Mouse (Mus musculus): Measurements from ENCODE around the gene A030003K21Rik.
"Not testable (repeated sequence)": the region's sequence is repeated elsewhere in the genome, so short reads cannot be mapped to it uniquely, and the experiment has no call there.

The A030003K21Rik gene

GRCm38 (mm10) chr1:82943295-82943694 is at the start of gene A030003K21Rik:
Gene A030003K21Rik (minus strand): TSS chr1:82943388.
- DNase-seq (ENCODE audit: low spot score in 2 of 2), result not testable (repeated sequence)

DNA sequence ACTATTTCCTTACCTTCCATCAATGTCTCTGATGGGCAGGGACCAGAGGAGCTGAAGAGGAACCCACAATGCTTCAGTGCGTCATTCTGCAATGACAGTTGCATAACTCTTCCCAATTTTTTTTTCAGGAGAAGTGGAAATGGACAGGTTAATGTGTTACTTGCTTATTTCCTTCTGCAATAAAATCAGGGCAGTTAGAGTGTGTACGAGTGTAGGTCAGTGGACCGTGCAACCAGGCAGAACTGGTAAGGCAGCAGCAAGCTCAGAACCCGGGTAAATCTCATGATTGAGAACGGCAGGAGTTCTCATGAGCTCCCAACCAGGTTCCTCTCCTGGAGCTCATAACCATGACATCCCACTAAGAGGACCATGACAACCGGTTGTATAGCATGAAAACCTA is 48.9 kb upstream of the A030003K21Rik start:
- DNase-seq (ENCODE audit: low spot score in 2 of 2), result no peak

DNA sequence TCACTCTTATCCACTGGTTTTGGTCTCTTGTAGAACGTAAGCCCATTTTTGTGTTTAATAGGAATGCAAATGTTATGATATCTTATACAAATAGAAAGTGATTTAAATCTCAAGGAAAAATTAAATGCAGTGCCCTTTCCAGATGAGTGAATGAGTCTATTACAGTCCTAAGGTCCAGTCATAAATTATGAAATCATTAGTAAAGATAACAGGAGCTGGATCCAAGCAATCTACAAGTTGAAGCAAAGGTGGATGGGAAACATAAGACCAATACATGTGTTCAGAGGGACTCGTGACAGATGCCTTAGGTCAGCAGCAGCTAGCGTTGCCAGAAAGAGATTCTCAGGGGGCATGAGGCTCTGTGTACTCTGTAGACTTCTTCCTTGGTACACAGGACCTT is 48.4 kb upstream of the A030003K21Rik start:
- DNase-seq (ENCODE audit: low spot score in 2 of 2), result no peak

GRCm38 (mm10) chr1:82991062-82991461 is 47.9 kb upstream of the A030003K21Rik start:
- no peak for DNase-seq (ENCODE audit: low spot score in 2 of 2)

- peak; percentile 8 to 22 for DNase-seq (ENCODE audit: low spot score in 2 of 2)
These were observed 44.5 kb upstream of the A030003K21Rik start for GRCm38 (mm10) chr1:82987530-82988198.

DNA sequence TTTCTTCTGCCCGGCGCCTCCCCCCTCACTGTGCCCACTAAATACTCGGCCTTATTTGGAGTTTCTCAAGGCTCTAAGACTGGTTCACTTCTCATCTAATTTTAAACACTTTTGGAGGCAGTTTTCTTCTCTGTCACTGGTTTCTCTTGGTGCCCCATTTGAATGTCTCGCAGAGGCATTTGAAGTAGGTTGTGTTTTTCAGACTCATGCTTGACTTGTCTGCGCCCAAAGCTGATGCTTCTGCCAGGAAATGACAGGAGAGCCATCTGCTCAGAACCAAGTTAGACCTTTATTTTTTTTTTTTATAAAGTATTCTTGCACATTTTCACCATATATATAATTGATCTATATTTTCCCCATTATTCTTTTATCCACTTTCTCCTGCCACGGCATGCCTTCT is 43.5 kb upstream of the A030003K21Rik start:
- no peak for DNase-seq (ENCODE audit: low spot score in 2 of 2)

DNA sequence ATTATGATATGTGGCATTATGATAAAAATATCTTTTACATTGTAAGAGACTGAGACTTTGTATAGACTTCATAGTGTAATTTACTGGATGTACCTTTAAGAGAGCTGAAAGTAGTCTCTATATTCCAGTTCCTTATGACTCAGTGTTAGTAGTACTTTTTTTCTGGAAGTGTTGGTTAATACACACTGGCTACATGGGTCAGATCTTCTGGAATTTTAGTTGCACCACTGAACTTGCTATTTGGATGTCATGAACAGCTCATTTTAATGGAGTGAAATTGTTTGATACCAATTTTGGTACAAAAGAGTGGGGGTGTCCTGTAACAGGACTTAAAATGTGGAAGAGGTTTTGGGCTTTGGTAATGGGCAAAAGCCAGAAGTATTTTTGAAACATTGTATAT is 34.7 kb upstream of the A030003K21Rik start:
- DNase-seq (ENCODE audit: low spot score in 2 of 2), result no peak

DNA sequence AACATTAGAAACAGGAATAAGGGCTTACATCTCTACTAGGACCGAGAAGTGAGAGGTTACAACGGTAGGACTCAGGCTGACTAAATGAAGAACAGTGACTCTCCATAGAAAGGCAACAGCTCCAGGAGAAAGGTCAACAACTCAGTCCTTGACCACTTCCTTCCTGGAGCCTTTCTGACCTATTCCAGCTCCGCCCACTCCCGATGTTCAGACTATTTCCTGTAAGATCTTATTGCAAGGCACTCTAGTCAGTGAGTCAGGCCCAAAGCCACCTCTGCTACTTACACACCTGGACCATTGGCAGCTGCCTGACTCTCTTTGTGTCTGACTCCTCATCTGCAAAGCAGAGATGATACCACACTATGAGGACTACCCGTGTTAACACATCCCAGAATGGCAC is 32.6 kb upstream of the A030003K21Rik start:
- DNase-seq (ENCODE audit: low spot score in 2 of 2), result peak; percentile 8 to 32

- no peak for DNase-seq (ENCODE audit: low spot score in 2 of 2)
These were observed 31.2 kb upstream of the A030003K21Rik start for GRCm38 (mm10) chr1:82974342-82974741.

GRCm38 (mm10) chr1:82973901-82974300 is 30.7 kb upstream of the A030003K21Rik start:
- DNase-seq (ENCODE audit: low spot score in 2 of 2), result peak; percentile 2 to 10

DNA sequence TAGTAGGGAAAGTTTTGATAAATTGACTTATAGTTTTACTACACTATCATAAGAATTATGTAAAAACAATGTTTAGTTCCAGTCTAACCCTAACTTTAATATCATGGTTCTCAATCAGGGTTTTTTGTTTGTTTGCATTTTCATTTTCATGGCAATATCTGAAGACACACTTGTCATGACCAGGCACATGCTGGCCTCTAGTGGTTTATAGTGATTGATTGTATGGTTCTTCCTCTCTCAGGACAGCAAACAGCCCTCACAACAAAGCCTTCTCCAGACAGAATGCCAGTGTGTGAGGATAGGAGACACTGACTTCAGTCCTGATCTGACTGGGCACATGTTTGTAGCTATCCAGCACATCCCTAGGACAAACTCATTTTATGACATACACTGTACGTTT is 30.1 kb upstream of the A030003K21Rik start:
- no peak for DNase-seq (ENCODE audit: low spot score in 2 of 2)

- DNase-seq (ENCODE audit: low spot score in 2 of 2), result no peak
These were observed 28.9 kb upstream of the A030003K21Rik start for GRCm38 (mm10) chr1:82972046-82972445.

GRCm38 (mm10) chr1:82966413-82966812 is 23.2 kb upstream of the A030003K21Rik start:
- DNase-seq (ENCODE audit: low spot score in 2 of 2), result no peak

GRCm38 (mm10) chr1:82959870-82960385 is 16.7 kb upstream of the A030003K21Rik start, which contains the start of gene Gm47955:
Gene Gm47955 (plus strand): TSS chr1:82960286.
- no peak for DNase-seq (ENCODE audit: low spot score in 2 of 2)

DNA sequence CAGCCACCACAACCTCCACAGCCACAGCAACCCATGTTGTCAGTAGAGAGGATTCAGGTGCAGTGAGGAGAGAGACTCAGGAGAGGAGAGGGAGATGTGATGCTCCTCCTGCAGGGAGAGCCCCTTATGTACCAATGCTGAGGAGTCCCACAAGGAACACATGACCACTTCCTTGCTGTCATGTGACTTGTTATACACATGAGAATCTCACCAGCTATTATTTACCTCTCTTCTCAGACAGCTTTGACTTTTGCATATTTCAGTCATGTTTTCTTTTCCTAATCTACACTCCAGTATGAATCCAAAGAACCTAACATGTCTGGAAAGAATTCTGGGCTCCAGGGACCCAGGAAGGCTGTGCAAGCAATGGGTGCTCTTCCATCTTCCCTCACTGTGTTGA is 12.7 kb upstream of the A030003K21Rik start, which contains the start of gene Gm7544:
Gene Gm7544 (minus strand): TSS at position 101 of the 400 bp plus-strand sequence.
- DNase-seq (ENCODE audit: low spot score in 2 of 2), result not testable (repeated sequence)

DNA sequence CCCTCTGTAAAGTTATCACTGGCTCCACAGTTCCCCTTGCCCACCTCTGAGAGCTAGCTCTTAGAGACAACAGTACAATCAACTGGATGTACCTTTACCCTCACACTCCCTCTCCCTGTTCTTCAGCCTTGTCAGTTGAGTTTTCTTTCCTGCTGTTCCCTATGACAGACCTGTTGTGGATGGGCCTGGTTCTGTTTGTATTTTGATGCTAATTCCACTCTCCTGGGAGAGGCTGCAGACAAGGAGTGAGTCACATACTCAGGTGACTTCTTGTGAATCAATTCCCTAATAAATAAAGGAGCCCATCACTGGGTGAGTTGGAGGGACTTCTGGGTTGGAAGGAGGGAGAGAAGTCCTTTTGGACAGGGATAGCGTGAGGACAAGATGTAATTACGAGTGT is 5.4 kb upstream of the A030003K21Rik start:
- DNase-seq (ENCODE audit: low spot score in 2 of 2), result no peak

DNA sequence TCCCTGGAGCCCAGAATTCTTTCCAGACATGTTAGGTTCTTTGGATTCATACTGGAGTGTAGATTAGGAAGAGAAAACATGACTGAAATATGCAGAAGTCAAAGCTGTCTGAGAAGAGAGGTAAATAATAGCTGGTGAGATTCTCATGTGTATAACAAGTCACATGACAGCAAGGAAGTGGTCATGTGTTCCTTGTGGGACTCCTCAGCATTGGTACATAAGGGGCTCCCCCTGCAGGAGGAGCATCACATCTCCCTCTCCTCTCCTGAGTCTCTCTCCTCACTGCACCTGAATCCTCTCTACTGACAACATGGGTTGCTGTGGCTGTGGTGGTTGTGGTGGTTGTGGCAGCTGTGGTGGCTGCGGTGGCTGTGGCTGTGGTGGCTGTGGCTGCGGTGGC is 2.8 kb upstream of the A030003K21Rik start:
- not testable (repeated sequence) for DNase-seq (ENCODE audit: low spot score in 2 of 2)

- not testable (repeated sequence) for DNase-seq (ENCODE audit: low spot score in 2 of 2)
These were observed 683 bp downstream of the A030003K21Rik start for GRCm38 (mm10) chr1:82942505-82942904.

GRCm38 (mm10) chr1:82938666-82939065 is 4.5 kb downstream of the A030003K21Rik start:
- no peak for DNase-seq (ENCODE audit: low spot score in 2 of 2)

DNA sequence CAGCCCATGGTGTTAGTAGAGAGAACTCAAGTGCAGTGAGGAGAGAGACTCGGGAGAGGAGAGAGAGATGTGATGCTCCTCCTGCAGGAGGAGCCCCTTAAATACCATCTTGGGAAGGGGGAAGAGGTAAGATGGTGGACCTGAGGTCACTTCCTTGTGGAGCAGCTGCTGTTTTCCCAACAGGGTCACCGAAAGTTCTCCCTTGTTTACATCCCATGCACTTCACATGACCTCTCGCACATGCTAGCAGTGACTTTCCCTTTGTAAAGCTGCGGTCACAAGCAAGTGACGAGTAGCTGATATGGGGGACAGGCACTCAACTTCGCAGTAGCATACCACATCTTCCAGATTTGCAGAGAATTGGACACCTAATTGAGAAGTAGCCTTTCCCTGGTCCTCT is 11.9 kb downstream of the A030003K21Rik start, which contains the start of gene Gm6217:
Gene Gm6217 (minus strand): TSS at position 74 of the 400 bp plus-strand sequence.
- DNase-seq (ENCODE audit: low spot score in 2 of 2), result not testable (repeated sequence)

DNA sequence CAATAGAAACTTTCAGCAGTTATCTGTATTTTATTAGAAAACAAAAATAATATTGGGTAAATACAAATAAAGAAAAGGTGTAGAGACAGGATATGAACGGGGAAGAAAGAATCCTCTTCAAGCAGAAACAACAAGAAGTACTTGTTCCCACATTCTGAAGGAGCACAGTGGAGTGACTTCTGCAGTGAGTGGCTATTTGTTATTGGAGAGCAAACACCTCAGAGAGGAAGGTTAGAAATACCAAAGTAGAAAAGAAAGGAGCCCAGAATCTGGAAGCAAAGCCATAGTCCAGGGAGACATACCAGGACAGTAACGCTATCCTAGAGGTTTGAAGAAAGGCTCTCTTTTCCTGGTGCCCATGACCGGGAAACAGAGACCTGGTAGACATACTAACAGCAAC is 12.6 kb downstream of the A030003K21Rik start:
- not testable (repeated sequence) for DNase-seq (ENCODE audit: low spot score in 2 of 2)

DNA sequence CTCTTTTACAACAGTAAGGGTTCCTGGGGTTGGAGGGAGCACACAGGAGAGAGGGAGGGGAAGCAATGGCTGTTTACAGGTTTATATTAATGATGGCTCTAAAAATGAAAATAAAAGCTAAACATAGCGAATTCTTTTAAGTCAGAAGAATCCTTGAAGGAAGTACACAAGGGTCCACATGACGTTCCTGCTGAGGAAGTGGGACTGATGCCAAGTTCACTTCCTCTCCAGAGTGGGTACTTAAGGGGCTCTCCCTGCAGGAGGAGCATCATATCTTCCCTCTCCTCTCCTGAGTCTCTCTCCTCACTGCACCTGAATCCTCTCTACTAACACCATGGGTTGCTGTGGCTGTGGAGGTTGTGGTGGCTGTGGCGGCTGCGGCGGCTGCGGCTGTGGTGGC is 18.5 kb downstream of the A030003K21Rik start, which contains the start of gene A030014E15Rik:
Gene A030014E15Rik (plus strand): TSS at position 268 of the 400 bp plus-strand sequence.
- no peak for DNase-seq (ENCODE audit: low spot score in 2 of 2)

DNA sequence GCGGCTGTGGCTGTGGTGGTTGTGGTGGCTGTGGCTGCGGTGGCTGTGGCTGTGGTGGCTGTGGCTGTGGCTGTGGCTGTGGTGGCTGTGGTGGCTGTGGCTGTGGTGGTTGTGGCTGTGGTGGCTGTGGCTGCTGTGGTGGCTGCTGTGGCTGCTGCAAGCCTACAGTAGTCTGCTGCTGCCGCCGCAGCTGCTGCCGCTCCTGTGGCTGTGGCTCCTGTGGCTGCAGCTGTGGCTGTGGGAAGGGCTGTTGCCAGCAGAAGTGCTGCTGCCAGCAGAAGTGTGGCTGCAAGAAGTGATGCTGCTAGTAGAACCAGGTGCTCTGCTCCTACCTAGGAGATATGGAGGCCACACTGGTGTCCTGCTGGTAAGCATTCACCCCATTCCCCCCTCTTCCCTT is 29.8 kb downstream of the A030003K21Rik start:
- not testable (repeated sequence) for DNase-seq (ENCODE audit: low spot score in 2 of 2)
